Mouse (Mus musculus) kidney, adult 2 months (tissue): ENCODE measurements at regions not wholly inside any gene's neighbourhood (a gene's known extent, or its start where the extent isn't known, plus 50 kb on each side); places are given as distances from the start of the nearest gene placed in this dataset.

Experiments
- CTCF ChIP-seq: fragments of 200-500 bp; conservative IDR thresholded peaks from 2 replicates; pipeline ENCODE4 v1.5.1; 2011; ENCODE audit warnings: low read depth, mild to moderate bottlenecking, control low read depth, low read length, moderate library complexity, mixed read lengths; ENCODE audit not compliant: insufficient read depth, insufficient read length
- POLR2A ChIP-seq: fragments of 200-500 bp; IDR thresholded peaks from one replicate; pipeline ENCODE4 v1.6.1; 2011; ENCODE audit warnings: low read depth, low read length, control low read depth

DNA sequence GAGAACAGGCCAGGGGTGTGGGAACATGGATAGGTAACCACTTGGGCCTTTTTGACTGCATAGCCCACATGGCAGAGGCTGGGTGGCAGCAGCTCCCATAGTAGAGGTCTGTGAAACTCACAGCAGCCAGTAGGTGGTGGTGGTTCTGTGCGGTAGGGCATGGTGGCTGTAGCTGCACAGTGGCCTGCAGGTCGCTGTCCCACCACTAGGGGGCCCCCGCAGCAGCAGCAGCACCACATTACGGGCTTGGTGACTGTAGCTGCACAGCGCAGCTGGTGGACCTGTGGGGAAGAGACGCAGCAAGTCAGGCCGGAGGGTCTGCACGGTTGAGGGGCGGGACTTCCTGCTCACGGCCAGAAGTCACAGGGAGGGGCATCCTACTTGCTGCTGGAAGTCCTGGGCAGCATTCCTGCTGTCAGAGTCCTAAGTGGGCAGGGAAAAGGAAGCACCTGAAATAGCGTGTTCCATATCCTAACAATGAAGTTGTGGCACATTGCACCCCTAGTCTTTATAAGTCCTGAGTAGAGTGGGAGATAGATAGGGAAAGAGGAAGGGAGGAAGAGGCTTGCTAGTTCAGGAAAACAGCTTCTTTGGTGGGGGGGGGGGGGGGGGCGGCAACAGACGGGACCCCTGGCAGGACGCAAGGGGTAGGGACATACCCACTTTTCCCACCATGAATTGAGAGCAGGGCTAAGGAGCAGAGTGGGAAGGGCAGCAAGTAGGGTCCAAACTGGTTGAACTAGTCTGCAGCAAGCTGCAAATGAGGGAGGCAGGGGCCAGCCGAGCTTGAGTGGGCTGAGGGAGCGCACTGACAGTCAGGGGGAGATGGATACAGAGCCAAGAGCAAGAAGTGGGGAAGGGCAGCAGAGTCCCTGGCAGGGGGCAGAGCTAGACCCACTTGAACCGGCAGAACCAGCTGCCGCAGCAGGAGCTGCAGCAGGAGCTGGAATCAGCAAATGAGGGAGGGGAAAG is 141.4 kb downstream of the Zxdb start:
- peak; percentile 95 for TF ChIP-seq CTCF
- no peak for TF ChIP-seq POLR2A
